Mouse (Mus musculus) CH12.LX (cell line): ENCODE results near the gene Fbxo42. TPM values are rescaled to one million over a fixed set of nuclear protein-coding genes. Genes with fewer than 3 reads are reported as not detected.

Experiments
- DNase-seq: peaks from one replicate; pipeline ENCODE4 v3.0.0-alpha.2; 2013; ENCODE audit errors: extremely low read depth
- H3K27ac ChIP-seq: 2 replicates; pipeline ENCODE4 v1.5.1; 2012; ENCODE audit warnings: low read depth, mild to moderate bottlenecking, control low read depth, moderate library complexity; ENCODE audit not compliant: insufficient read depth
- H3K27me3 ChIP-seq: replicated peaks from 2 replicates; pipeline ENCODE3; 2012; ENCODE audit warnings: inconsistent platforms
- H3K36me3 ChIP-seq, 2 experiments: replicated peaks in 1 of 2; 2 replicates each; pipeline versions ENCODE3 to v1.6.1; 2012; ENCODE audit warnings: inconsistent platforms in 1 of 2, low read length in 1 of 2, mild to moderate bottlenecking in 1 of 2, mixed read lengths in 1 of 2, moderate library complexity in 1 of 2; ENCODE audit not compliant: control insufficient read depth in 1 of 2, insufficient read depth in 1 of 2
- H3K4me1 ChIP-seq, 2 experiments: 2 replicates each; pipeline ENCODE4 v1.6.1; 2012; ENCODE audit warnings: inconsistent platforms in 1 of 2, moderate library complexity in 1 of 2; ENCODE audit not compliant: insufficient read depth in 2 of 2, control insufficient read depth in 1 of 2
- H3K4me2 ChIP-seq: 2 replicates; pipeline ENCODE4 v1.6.1; 2012; ENCODE audit warnings: low read depth, mild to moderate bottlenecking, control low read depth; ENCODE audit not compliant: poor library complexity, insufficient read depth, severe bottlenecking
- H3K4me3 ChIP-seq, 3 experiments: fragments of 150-350 bp in 1 of 3; sonication (generic) in 1 of 3; replicated peaks in 1 of 3; 2 replicates each; pipeline versions ENCODE3 to v1.5.1; 2011 to 2012; ENCODE audit warnings: low read depth in 2 of 3, low read length in 2 of 3, mild to moderate bottlenecking in 2 of 3, moderate library complexity in 2 of 3, control low read depth in 1 of 3, improper control_type of control experiment in 1 of 3, inconsistent platforms in 1 of 3, mixed read lengths in 1 of 3; ENCODE audit not compliant: poor library complexity in 1 of 3
- H3K79me2 ChIP-seq: replicated peaks from 2 replicates; pipeline ENCODE4 v1.6.1; 2012; ENCODE audit warnings: mild to moderate bottlenecking, moderate library complexity; ENCODE audit not compliant: control insufficient read depth, poor library complexity, insufficient read depth, severe bottlenecking; ENCODE audit errors: extremely low read depth
- H3K9ac ChIP-seq: 2 replicates; pipeline ENCODE4 v1.6.1; 2012; ENCODE audit warnings: low read depth, mild to moderate bottlenecking, control low read depth, moderate library complexity; ENCODE audit not compliant: insufficient read depth
- H3K9me3 ChIP-seq: replicated peaks from 2 replicates; pipeline ENCODE3; 2012; ENCODE audit warnings: low read length, inconsistent platforms, mixed read lengths
- CTCF ChIP-seq, 2 experiments: IDR thresholded peaks in 1 of 2; conservative IDR thresholded peaks in 1 of 2; 2 replicates each; pipeline ENCODE4 v1.5.1; 2011 to 2012; ENCODE audit warnings: low read depth in 2 of 2, low read length in 2 of 2, improper control_type of control experiment in 1 of 2, inconsistent platforms in 1 of 2, mild to moderate bottlenecking in 1 of 2, moderate library complexity in 1 of 2
- E2F4 ChIP-seq: IDR thresholded peaks from 2 replicates; pipeline ENCODE4 v1.6.1; 2011; ENCODE audit warnings: low read depth, low read length, improper control_type of control experiment; ENCODE audit not compliant: insufficient replicate concordance
- ETS1 ChIP-seq: conservative IDR thresholded peaks from 2 replicates; pipeline ENCODE4 v1.6.1; 2012; ENCODE audit warnings: low read depth, mild to moderate bottlenecking, inconsistent platforms, low read length, improper control_type of control experiment, moderate library complexity
- JUN ChIP-seq: IDR thresholded peaks from 2 replicates; pipeline ENCODE4 v1.6.1; 2011; ENCODE audit warnings: low read depth, mild to moderate bottlenecking, low read length, improper control_type of control experiment, moderate library complexity; ENCODE audit not compliant: insufficient read depth
- KAT2A ChIP-seq: IDR thresholded peaks from 2 replicates; pipeline ENCODE4 v1.6.1; 2012; ENCODE audit warnings: low read length, improper control_type of control experiment, inconsistent platforms; ENCODE audit not compliant: insufficient replicate concordance
- MAFK ChIP-seq: IDR thresholded peaks from 2 replicates; pipeline ENCODE4 v1.6.1; 2011; ENCODE audit warnings: low read length, improper control_type of control experiment; ENCODE audit not compliant: insufficient replicate concordance
- MAZ ChIP-seq: IDR thresholded peaks from 2 replicates; pipeline ENCODE4 v1.6.1; 2012; ENCODE audit warnings: low read depth, mild to moderate bottlenecking, inconsistent platforms, low read length, improper control_type of control experiment, moderate library complexity
- MEF2A ChIP-seq: IDR thresholded peaks from 2 replicates; pipeline ENCODE4 v1.6.1; 2014; ENCODE audit warnings: low read depth, mild to moderate bottlenecking, inconsistent platforms, low read length, improper control_type of control experiment, borderline replicate concordance
- NRF1 ChIP-seq: IDR thresholded peaks from 2 replicates; pipeline ENCODE4 v1.6.1; 2014; ENCODE audit warnings: low read depth, mild to moderate bottlenecking, inconsistent platforms, low read length, improper control_type of control experiment, moderate library complexity
- POLR2AphosphoS2 ChIP-seq: IDR thresholded peaks from 2 replicates; pipeline ENCODE4 v1.6.1; 2011; ENCODE audit warnings: low read depth, low read length, improper control_type of control experiment
- RAD21 ChIP-seq: IDR thresholded peaks from 2 replicates; pipeline ENCODE4 v1.6.1; 2011; ENCODE audit warnings: low read depth, mild to moderate bottlenecking, low read length, improper control_type of control experiment, moderate library complexity
- SMC3 ChIP-seq: IDR thresholded peaks from 2 replicates; pipeline ENCODE4 v1.6.1; 2011; ENCODE audit warnings: low read depth, low read length, improper control_type of control experiment
- TCF12 ChIP-seq: IDR thresholded peaks from 2 replicates; pipeline ENCODE4 v1.6.1; 2014; ENCODE audit warnings: low read depth, mild to moderate bottlenecking, inconsistent platforms, low read length, improper control_type of control experiment
- UBTF ChIP-seq: IDR thresholded peaks from 2 replicates; pipeline ENCODE4 v1.6.1; 2012; ENCODE audit warnings: low read depth, mild to moderate bottlenecking, inconsistent platforms, low read length, improper control_type of control experiment, moderate library complexity
- ZMIZ1 ChIP-seq: IDR thresholded peaks from 2 replicates; pipeline ENCODE4 v1.6.1; 2012; ENCODE audit warnings: low read depth, mild to moderate bottlenecking, inconsistent platforms, low read length, improper control_type of control experiment
- ZNF384 ChIP-seq: IDR thresholded peaks from 2 replicates; pipeline ENCODE4 v1.6.1; 2012; ENCODE audit warnings: low read depth, low read length, improper control_type of control experiment, inconsistent platforms
- dilution Hi-C: fragments of 300-500 bp; cut with MboI; formaldehyde crosslinking; loops from 2 replicates; pipeline ENCODE4 v1.14.3; 2020; ENCODE audit warnings: low sequenced_read_pairs; ENCODE audit not compliant: extremely low pct_unique_long_range_greater_than_20kb, extremely low pct_ligation_motif_present
- in situ Hi-C: fragments of 300-500 bp; cut with MboI; formaldehyde crosslinking; loops from 3 replicates; pipeline ENCODE4 v1.14.3; 2019; ENCODE audit warnings: low sequenced_read_pairs, low pct_ligation_motif_present, low pct_unique_long_range_greater_than_20kb, mixed read lengths
- polyA plus RNA-seq: library from polyadenylated mRNA; unstranded; fragments of >175 nt; gene quantifications from 2 replicates; pipeline ENCODE4 v1.2.1, GENCODE M21; 2012; ENCODE audit warnings: low read depth; ENCODE audit not compliant: insufficient read length
- total RNA-seq, 2 experiments: library from RNA; depleted of rRNA; stranded (reverse); fragments of 300-350 nt in 1 of 2; fragments of >200 nt in 1 of 2; gene quantifications; 2 replicates each; pipeline ENCODE4 v1.2.3; 2012 to 2014

The Fbxo42 gene
- total and polyA plus RNA-seq, 3 experiments, result 9.8 to 16.5 (median 14.4) TPM

DNA sequence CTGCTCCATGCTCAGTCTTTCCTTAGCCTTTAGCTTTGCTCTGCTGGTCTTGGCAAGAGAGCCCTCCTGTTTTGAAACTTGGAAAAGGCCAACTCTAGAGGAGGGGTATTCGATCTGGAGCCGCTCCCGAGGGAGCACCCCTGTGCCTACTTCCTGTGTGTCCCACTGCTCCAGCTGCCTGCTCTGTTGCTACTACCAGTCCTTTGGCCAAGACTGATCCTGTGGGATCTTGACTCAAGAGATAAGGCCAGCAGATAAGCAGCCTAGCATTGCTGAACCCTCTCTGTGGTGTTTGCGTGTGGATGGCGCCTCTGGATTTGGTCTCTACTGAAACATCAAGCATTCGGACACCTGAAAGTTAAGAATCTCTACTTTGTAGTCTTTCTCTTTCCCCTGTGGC lies 54.5 kb downstream of the Fbxo42 start:
- H3K27ac ChIP-seq, result no peak overlapping the region
- no peak overlapping the region for H3K9ac ChIP-seq
- dilution Hi-C loops, result no loop called here
- H3K27me3 ChIP-seq, result no peaks in the 10 kb centered on the region
- no peaks in the 10 kb centered on the region for H3K79me2 ChIP-seq
- H3K9me3 ChIP-seq, result peaks cover 2% of the 10 kb centered on the region
- no peak for DNase-seq
- H3K4me3 ChIP-seq, result no peak overlapping the region
- no peak overlapping the region for H3K4me2 ChIP-seq
- peaks cover 40 to 94% of the 10 kb centered on the region in 2 experiments for H3K36me3 ChIP-seq
- peaks cover 9 to 28% of the 10 kb centered on the region in 2 experiments for H3K4me1 ChIP-seq
- no peak for TF ChIP-seq POLR2AphosphoS2
- no peak for TF ChIP-seq ETS1
- no peak for TF ChIP-seq CTCF (conservative IDR thresholded peaks at IDR 0.05 in 1 of 2, IDR thresholded peaks at IDR 0.05 in 1 of 2; ENCODE audit: low read depth in 2 of 2, low read length in 2 of 2)
- TF ChIP-seq MAZ, result no peak
- TF ChIP-seq SMC3, result no peak
- TF ChIP-seq ZNF384, result no peak
- no peak for TF ChIP-seq MAFK
- TF ChIP-seq JUN, result no peak
- TF ChIP-seq KAT2A, result no peak
- no peak for TF ChIP-seq ZMIZ1
- TF ChIP-seq TCF12, result no peak
- no peak for TF ChIP-seq RAD21
- TF ChIP-seq E2F4, result no peak
- TF ChIP-seq NRF1, result no peak
- TF ChIP-seq UBTF, result no peak
- TF ChIP-seq, all 38 proteins: peak for 0
- in situ Hi-C loops, result no loop called here

DNA sequence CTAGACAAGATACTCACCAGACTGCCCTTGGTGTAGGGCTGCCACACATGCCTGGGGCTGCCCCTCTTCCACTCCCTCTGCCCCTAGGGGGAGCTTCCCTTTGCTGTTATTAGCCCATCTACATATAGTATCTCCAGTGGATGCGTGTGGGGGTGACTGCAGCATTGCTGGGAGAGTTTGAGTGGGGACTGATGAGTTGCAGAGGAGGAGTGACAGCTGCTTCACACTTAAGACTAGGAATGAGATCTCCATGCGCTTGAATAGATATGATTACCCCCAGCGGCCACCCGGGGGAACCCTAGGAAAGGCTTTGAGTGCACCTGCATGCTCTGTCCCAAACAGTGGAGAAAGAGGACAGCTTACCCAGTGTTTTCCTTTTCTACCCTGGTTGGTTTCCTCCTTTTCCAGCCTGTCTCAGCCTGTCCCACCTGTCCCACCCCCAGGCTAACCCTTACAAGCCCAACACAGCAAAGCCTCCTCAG lies 56.9 kb downstream of the Fbxo42 start:
- no peak overlapping the region for H3K9ac ChIP-seq
- peaks cover 18 to 73% of the 10 kb centered on the region in 2 experiments for H3K36me3 ChIP-seq
- H3K4me2 ChIP-seq, result no peak overlapping the region
- H3K9me3 ChIP-seq, result no peaks in the 10 kb centered on the region
- peaks cover 9 to 28% of the 10 kb centered on the region in 2 experiments for H3K4me1 ChIP-seq
- in situ Hi-C loops, result no loop called here
- dilution Hi-C loops, result no loop called here
- peak; percentile 38 for DNase-seq
- TF ChIP-seq MEF2A, result no peak
- TF ChIP-seq ETS1, result no peak
- TF ChIP-seq RAD21, result peak; percentile 23; the same call in 1 of the 2 replicates
- peak in 1 of 2 experiments; percentile 40; a peak in 2 of 4 replicates for TF ChIP-seq CTCF (conservative IDR thresholded peaks at IDR 0.05 in 1 of 2, IDR thresholded peaks at IDR 0.05 in 1 of 2; ENCODE audit: low read depth in 2 of 2, low read length in 2 of 2)
- no peak overlapping the region for H3K27ac ChIP-seq
- no peaks in the 10 kb centered on the region for H3K79me2 ChIP-seq
- H3K27me3 ChIP-seq, result no peaks in the 10 kb centered on the region
- no peak overlapping the region for H3K4me3 ChIP-seq
